Mouse (Mus musculus) thymus, postnatal 4 days (tissue): ENCODE measurements around the gene Shld2.

Source experiments
- DNase-seq: peaks from one replicate; pipeline ENCODE4 v3.0.0; 2021

The Shld2 gene

GRCm38 (mm10) chr14:34310234-34310965, at the start of gene Shld2, which contains the start of gene Glud1:
Gene Shld2 (minus strand): TSS chr14:34310493.
Gene Glud1 (plus strand): TSS chr14:34310727.
- DNase-seq: peak; percentile 96

- no peak for DNase-seq
These were observed 49.5 kb upstream of the Shld2 start for GRCm38 (mm10) chr14:34359676-34360244.

- DNase-seq: no peak
These were observed 47.6 kb upstream of the Shld2 start for GRCm38 (mm10) chr14:34357671-34358455.

- no peak for DNase-seq
These were observed 45.0 kb upstream of the Shld2 start, which contains the start of gene Fam25c for GRCm38 (mm10) chr14:34355301-34355700. Gene Fam25c (minus strand): TSS chr14:34355433.

- no peak for DNase-seq
These were observed 44.2 kb upstream of the Shld2 start for GRCm38 (mm10) chr14:34354456-34354855.

GRCm38 (mm10) chr14:34353326-34353725, 43.0 kb upstream of the Shld2 start:
- no peak for DNase-seq

- no peak for DNase-seq
These were observed 42.2 kb upstream of the Shld2 start for GRCm38 (mm10) chr14:34352523-34352922.

GRCm38 (mm10) chr14:34351660-34352059, 41.4 kb upstream of the Shld2 start:
- DNase-seq: no peak

- DNase-seq: no peak
These were observed 38.7 kb upstream of the Shld2 start for GRCm38 (mm10) chr14:34349007-34349406.

- DNase-seq: no peak
These were observed 38.0 kb upstream of the Shld2 start for GRCm38 (mm10) chr14:34348301-34348700.

- DNase-seq: no peak
These were observed 36.8 kb upstream of the Shld2 start for GRCm38 (mm10) chr14:34347084-34347483.

- DNase-seq: no peak
These were observed 35.7 kb upstream of the Shld2 start for GRCm38 (mm10) chr14:34345771-34346566.

- DNase-seq: no peak
These were observed 34.1 kb upstream of the Shld2 start for GRCm38 (mm10) chr14:34344361-34344760.

GRCm38 (mm10) chr14:34343078-34343477, 32.8 kb upstream of the Shld2 start:
- DNase-seq: no peak

- DNase-seq: no peak
These were observed 31.7 kb upstream of the Shld2 start for GRCm38 (mm10) chr14:34341993-34342392.

- DNase-seq: no peak
These were observed 29.2 kb upstream of the Shld2 start for GRCm38 (mm10) chr14:34339446-34339845.

- DNase-seq: no peak
These were observed 22.2 kb upstream of the Shld2 start for GRCm38 (mm10) chr14:34332476-34332875.

- no peak for DNase-seq
These were observed 21.6 kb upstream of the Shld2 start for GRCm38 (mm10) chr14:34331886-34332285.

GRCm38 (mm10) chr14:34330657-34331158, 20.4 kb upstream of the Shld2 start:
- no peak for DNase-seq

GRCm38 (mm10) chr14:34327618-34328017, 17.3 kb upstream of the Shld2 start:
- no peak for DNase-seq

GRCm38 (mm10) chr14:34326606-34327005, 16.3 kb upstream of the Shld2 start:
- DNase-seq: no peak

- DNase-seq: no peak
These were observed 13.3 kb upstream of the Shld2 start for GRCm38 (mm10) chr14:34323576-34324085.
